Mouse (Mus musculus) brain, embryonic 14.5 days (tissue): ENCODE measurements around the gene Als2.

ENCODE experiments used
- CTCF ChIP-seq: fragments of 200-500 bp; IDR thresholded peaks from 2 replicates; pipeline ENCODE4 v1.5.1; 2012; ENCODE audit warnings: inconsistent platforms, mild to moderate bottlenecking, moderate library complexity, borderline replicate concordance; ENCODE audit not compliant: insufficient read depth, insufficient read length; ENCODE audit errors: extremely low read depth
- POLR2A ChIP-seq: fragments of 200-500 bp; IDR thresholded peaks from 2 replicates; pipeline ENCODE4 v1.6.1; 2012; ENCODE audit warnings: mild to moderate bottlenecking, inconsistent platforms, borderline replicate concordance; ENCODE audit not compliant: poor library complexity, insufficient read depth, insufficient read length, severe bottlenecking; ENCODE audit errors: extremely low read depth

GRCm38 (mm10) chr1:59174514-59175373 is 62.3 kb downstream of the Als2 start:
- no peak for TF ChIP-seq CTCF
- no peak for TF ChIP-seq POLR2A
